Mouse (Mus musculus) testis, postnatal 14 days (tissue): ENCODE measurements around the gene Cfap161.

ENCODE experiments used
- DNase-seq: peaks from one replicate; pipeline ENCODE4 v3.0.0; 2021; ENCODE audit warnings: low spot score

The Cfap161 gene

GRCm38 (mm10) chr7:83739680-83740310 is 54.9 kb downstream of the Cfap161 start:
- no peak for DNase-seq

DNA sequence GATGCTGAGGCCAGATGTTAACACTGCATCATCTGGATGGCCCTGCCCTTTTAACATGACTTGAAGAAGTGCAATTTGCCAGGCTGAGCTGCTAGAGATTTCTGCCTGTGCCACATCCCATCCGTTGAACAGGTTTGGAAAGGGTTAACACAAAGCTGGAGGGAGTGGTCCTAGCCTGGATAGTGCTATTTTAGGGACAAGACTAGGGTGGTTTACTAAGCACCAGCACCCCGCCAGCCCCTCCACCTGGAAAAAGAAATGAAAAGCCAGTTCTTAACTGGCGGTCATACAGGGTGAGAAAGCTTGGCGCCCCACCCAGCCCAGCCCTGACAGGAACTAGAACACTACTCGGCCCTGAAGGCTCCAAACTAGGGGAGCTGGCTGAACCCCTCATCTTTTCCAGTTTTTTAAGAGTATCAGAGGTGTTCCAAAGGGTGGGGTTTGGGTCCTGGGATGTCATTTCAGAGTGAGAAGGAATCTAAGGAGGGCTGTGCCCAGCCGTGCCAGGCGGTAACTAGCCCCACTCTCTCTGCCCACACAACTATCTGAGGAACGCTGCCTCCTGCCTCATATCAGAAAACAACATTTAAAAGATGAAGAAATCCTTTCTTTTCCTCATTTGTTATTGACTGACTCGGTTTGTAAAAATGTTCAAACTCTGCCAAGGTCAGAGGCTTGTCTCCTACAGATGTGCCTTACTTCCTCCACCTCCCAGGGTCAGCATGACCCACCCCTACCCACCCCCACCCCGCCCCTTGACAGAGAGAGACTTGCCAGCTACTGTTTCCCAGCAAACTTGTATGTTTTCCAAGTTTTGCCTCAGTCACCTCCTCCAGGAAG is 55.8 kb downstream of the Cfap161 start:
- no peak for DNase-seq

GRCm38 (mm10) chr7:83737914-83738490 is 56.7 kb downstream of the Cfap161 start:
- no peak for DNase-seq

GRCm38 (mm10) chr7:83736341-83737115 is 58.2 kb downstream of the Cfap161 start:
- no peak for DNase-seq

- DNase-seq = no peak
Observed at GRCm38 (mm10) chr7:83735108-83735781, 59.4 kb downstream of the Cfap161 start.

GRCm38 (mm10) chr7:83734671-83735082 is 60.0 kb downstream of the Cfap161 start:
- no peak for DNase-seq

GRCm38 (mm10) chr7:83734246-83734645 is 60.4 kb downstream of the Cfap161 start:
- no peak for DNase-seq

- DNase-seq = no peak
Observed at GRCm38 (mm10) chr7:83732781-83733180, 61.9 kb downstream of the Cfap161 start.

DNA sequence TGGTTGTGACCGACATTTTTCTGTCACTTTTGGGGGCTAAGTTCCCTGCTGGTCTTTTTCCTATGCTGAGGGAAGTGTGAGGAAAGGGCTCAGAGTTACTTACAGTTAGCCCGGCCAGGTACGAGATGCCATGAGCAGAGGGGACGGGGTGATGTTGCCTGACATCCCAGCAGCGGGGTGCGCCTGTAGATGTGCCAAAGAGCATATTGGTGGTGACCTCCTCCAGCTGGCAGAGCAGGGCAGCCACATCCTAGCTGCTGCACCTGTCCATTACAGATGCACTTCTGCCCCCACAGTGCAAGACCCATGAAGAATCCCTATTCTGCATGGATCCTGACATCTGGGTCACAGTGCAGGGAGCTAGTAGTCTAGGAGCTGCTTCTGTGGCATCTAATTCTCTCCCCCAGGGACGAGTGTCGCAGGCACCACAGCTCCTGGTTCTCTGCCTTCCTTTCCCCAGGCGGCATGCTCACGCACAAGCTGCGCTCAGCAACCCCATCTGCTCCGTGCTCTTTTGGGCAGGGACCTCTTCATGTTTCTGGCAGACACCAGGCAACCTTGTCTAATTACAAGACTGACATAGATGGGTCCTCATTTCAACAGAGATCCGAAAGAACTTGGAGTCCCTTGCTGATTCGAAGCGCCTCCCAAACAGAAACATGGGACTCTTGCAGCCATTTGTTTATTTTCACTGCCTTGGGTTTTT is 62.6 kb downstream of the Cfap161 start:
- DNase-seq = no peak

DNA sequence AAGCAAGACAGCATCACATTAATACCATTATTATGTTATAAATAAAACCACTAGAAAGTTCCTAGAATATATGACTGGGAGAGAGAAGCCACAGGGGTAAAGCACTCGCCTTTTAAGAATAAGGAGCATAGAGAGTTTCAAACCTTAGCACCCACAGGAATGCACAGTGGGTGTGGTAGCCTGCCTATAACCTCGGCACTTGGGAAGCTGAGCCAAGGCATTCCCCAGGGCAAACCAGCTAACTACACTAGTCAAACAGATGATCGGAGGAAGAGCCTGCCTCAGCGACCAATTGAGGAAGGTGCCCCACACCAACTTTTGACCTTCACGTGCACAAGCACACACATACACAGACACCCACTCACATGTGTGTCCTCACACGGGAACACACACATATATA is 63.4 kb downstream of the Cfap161 start:
- no peak for DNase-seq

DNA sequence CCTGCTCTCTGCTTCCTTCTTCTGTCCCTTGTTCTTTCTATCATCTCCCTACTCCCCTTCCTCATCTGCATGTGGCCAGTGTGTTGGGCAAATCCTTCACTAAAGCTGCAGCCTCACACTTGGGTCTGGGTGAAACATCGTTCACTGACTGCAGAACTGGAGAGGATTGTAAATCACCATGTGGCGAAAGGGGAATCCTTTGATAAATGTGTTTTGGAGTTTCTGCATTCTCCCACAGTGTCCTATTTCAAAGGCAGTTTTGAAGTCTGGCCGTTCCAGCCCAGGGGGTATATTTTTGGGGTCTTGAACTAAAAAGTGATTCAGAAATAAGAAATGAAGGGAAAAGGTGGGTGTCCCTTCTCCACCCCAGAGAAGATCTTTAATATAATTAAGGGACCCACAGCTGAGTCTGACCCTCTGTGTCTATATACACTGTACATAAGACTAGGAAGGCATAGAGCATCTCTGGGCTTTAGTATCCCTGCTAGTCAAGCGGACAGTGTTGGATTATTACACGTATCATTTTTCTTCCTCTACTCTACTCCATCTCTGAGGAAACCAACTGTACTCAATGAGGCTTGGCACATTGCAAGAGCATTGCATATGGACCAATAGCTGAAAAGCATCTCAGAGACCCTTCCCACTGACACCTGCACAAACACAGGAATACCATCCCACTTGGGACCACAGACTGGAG is 67.6 kb downstream of the Cfap161 start:
- DNase-seq = no peak

GRCm38 (mm10) chr7:83725801-83726200 is 68.9 kb downstream of the Cfap161 start:
- no peak for DNase-seq

- DNase-seq = no peak
Observed at GRCm38 (mm10) chr7:83724541-83724940, 70.1 kb downstream of the Cfap161 start.
